Mouse (Mus musculus) intestine, postnatal 0 days (tissue): ENCODE data around the gene Rxfp2. TPM values are rescaled to one million over a fixed set of nuclear protein-coding genes. Genes with fewer than 3 reads are reported as not detected.

ENCODE experiments used
- ATAC-seq: fragments of 200-750 bp; cut with Nextera tagmentation; 2 replicates; pipeline ENCODE4 v1.8.0; 2017; ENCODE audit warnings: mild to moderate bottlenecking, moderate TSS enrichment, moderate library complexity
- H3K27ac ChIP-seq: fragments of 300-500 bp; sonication (generic); 2 replicates; pipeline ENCODE4 v1.5.1; 2014; ENCODE audit warnings: mild to moderate bottlenecking, low read depth, low read length, moderate library complexity
- H3K27me3 ChIP-seq: fragments of 300-500 bp; sonication (generic); replicated peaks from 2 replicates; pipeline ENCODE4 v1.6.1; 2014; ENCODE audit warnings: low read length, mixed read lengths; ENCODE audit not compliant: control insufficient read depth, insufficient read depth
- H3K36me3 ChIP-seq: fragments of 300-500 bp; sonication (generic); 2 replicates; pipeline ENCODE4 v1.6.1; 2014; ENCODE audit warnings: mild to moderate bottlenecking, moderate library complexity; ENCODE audit not compliant: control insufficient read depth, insufficient read depth
- H3K4me1 ChIP-seq: fragments of 300-500 bp; sonication (generic); replicated peaks from 2 replicates; pipeline ENCODE4 v1.6.1; 2014; ENCODE audit warnings: antibody characterized with exemption, low read length, mixed read lengths; ENCODE audit not compliant: control insufficient read depth, insufficient read depth
- H3K4me2 ChIP-seq: fragments of 300-500 bp; sonication (generic); replicated peaks from 2 replicates; pipeline ENCODE4 v1.6.1; 2014; ENCODE audit warnings: low read depth, mild to moderate bottlenecking, moderate library complexity
- H3K4me3 ChIP-seq: fragments of 300-500 bp; sonication (generic); 2 replicates; pipeline ENCODE4 v1.5.1; 2014; ENCODE audit warnings: low read depth, low read length
- H3K9ac ChIP-seq: fragments of 300-500 bp; sonication (generic); 2 replicates; pipeline ENCODE4 v1.6.1; 2014; ENCODE audit warnings: mild to moderate bottlenecking, low read depth, low read length
- H3K9me3 ChIP-seq: fragments of 300-500 bp; sonication (generic); 2 replicates; pipeline ENCODE4 v1.6.1; 2016; ENCODE audit warnings: mixed run types; ENCODE audit not compliant: control insufficient read depth
- CTCF ChIP-seq: sonication (generic); IDR thresholded peaks from 2 replicates; pipeline ENCODE4 v1.5.1; 2016; ENCODE audit warnings: low read depth, mild to moderate bottlenecking, control low read depth, antibody characterized with exemption, moderate library complexity
- WGBS: fragments of 180-500 bp; shearing (Covaris S2); extraction: QIAGEN DNeasy Blood & Tissue Kit; methylation state at CpG from one replicate; pipeline ENCODE4 v1.1.7; 2014; 5-methylcytosine and 5-hydroxymethylcytosine counted together
- polyA plus RNA-seq: library from polyadenylated mRNA; unstranded; fragments of >200 nt; fragmentation: Nextera tagmentation; extraction: Ambion mirVana; gene quantifications from 2 replicates; pipeline ENCODE4 v1.2.1, GENCODE M21; 2015

The Rxfp2 gene
- polyA plus RNA-seq, 1 experiment from 2014 or later = not detected

DNA sequence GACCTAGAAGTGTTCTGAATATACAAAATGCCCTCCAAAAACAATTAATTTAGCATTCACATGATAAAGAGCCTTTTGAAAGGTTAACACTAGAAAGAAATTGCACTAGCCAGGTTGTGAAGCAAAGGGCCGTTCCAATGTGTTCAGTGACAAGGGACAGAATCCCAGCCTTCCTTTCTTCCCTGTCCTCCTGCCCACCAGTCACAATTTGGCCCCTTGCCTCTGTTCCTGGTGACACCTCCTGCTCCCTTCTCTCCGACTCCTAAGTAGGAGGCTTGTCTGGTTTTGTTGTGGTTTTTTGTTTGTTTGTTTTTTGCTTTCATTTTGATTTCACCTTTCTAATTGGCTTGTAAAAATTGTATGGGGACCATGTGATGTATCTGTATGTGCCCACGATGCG is 3.3 kb downstream of the Rxfp2 start:
- Histone ChIP-seq H3K36me3 (no peaks in the 10 kb centered on the region), H3K27ac (no peak overlapping the region), H3K9me3 (no peaks in the 10 kb centered on the region), H3K4me1 (no peaks in the 10 kb centered on the region), H3K9ac (no peak overlapping the region), H3K4me2 (no peak overlapping the region), H3K4me3 (no peak overlapping the region), H3K27me3 (no peaks in the 10 kb centered on the region)
- ATAC-seq = no peak
- WGBS = 75% methylated on average over 4 of the region's 4 CpGs
- no peak for TF ChIP-seq CTCF

DNA sequence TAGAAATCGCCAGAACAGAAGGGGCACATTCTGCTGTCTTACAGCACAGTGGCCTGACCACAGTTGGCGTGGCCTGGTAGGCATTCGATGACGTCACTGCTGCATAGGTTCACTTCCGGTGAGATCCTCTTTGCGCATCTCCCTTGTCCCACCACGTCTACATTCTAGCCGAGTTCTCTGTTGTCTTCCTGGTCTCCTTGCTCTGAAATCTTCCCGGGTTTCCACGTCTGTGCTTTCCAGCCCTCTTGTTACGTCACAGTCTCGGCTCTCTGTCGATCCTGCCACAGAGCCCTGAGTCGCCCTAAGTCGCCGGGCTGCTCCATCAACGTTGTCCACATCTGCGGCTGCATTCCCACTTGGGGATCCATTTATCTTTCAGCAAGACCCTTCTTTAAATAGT is 4.1 kb downstream of the Rxfp2 start:
- Histone ChIP-seq H3K27ac (no peak overlapping the region), H3K4me3 (no peak overlapping the region), H3K9ac (no peak overlapping the region), H3K36me3 (no peaks in the 10 kb centered on the region), H3K9me3 (no peaks in the 10 kb centered on the region), H3K4me2 (no peak overlapping the region), H3K4me1 (no peaks in the 10 kb centered on the region), H3K27me3 (no peaks in the 10 kb centered on the region)
- no peak for TF ChIP-seq CTCF
- no peak for ATAC-seq
- WGBS = 83% methylated on average over 18 of the region's 18 CpGs

DNA sequence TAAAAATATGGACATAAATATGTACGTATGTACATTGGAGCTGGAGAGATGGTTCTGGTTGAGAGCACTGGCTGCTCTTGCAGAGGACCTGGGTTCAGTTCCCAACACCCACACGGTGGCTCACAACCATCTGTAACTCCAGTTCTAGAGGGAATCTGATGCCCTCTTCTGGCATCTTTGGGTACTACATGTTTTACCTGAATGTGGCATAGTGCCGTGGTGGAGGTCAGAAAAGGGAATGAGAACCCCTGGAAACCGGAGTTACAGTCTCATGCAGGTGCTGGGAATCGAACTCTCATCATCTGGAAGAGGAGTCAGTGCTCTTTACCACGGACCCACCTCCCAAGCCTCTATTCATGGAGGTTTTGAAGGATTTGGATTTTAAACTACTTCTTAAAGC is 5.0 kb downstream of the Rxfp2 start:
- no peaks in the 10 kb centered on the region for H3K9me3 ChIP-seq
- H3K27me3 ChIP-seq = no peaks in the 10 kb centered on the region
- no peak overlapping the region for H3K9ac ChIP-seq
- no peaks in the 10 kb centered on the region for H3K4me1 ChIP-seq
- no peak overlapping the region for H3K27ac ChIP-seq
- 88% methylated on average over 6 of the region's 6 CpGs for WGBS
- ATAC-seq = no peak
- no peak overlapping the region for H3K4me3 ChIP-seq
- H3K36me3 ChIP-seq = no peaks in the 10 kb centered on the region
- no peak overlapping the region for H3K4me2 ChIP-seq
- peak; percentile 42 for TF ChIP-seq CTCF

DNA sequence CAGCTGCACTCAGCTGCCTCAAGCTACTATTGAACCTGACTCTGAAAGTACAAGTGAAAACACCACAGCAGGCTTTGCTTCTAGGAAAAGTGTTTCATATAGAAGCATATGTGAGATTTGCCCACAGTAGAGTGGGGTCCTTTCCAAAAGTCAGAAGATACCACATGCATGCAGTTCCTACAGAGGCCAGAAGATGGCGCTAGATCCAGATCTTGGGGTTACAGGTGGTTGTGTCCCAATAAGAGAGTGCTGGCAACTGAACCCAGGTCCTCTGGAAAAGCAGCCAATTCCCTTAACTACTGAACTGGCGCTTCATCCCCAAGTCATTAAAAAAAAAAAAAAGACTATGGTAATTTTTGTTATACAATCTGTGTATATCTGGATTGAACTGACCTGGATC is 5.7 kb downstream of the Rxfp2 start:
- no peak overlapping the region for H3K4me3 ChIP-seq
- H3K9ac ChIP-seq = no peak overlapping the region
- ATAC-seq = no peak
- H3K27ac ChIP-seq = no peak overlapping the region
- no peak overlapping the region for H3K4me2 ChIP-seq
- no peaks in the 10 kb centered on the region for H3K27me3 ChIP-seq
- TF ChIP-seq CTCF = peak; percentile 53
- no peaks in the 10 kb centered on the region for H3K4me1 ChIP-seq
- no peaks in the 10 kb centered on the region for H3K9me3 ChIP-seq
- no peaks in the 10 kb centered on the region for H3K36me3 ChIP-seq
- 81% methylated on average over 2 of the region's 2 CpGs for WGBS

DNA sequence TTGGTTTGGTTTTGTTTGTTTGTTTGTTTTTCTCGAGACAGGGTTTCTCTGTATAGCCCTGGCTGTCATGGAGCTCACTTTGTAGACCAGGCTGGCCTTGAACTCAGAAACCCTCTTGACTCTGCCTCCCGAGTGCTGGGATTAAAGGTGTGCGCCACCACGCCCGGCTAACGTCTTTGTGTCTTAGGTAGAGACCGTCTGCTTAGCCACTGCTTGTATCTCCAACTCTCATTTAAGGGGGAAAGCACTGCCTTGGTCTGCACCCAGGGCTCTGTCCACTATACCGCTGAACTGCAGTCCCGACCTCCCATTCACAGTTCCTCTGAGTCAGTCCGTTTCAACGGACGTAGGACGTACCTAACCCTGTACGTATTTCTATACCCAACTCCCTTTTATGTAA is 6.4 kb downstream of the Rxfp2 start:
- Histone ChIP-seq H3K27ac (no peak overlapping the region), H3K9me3 (no peaks in the 10 kb centered on the region), H3K27me3 (no peaks in the 10 kb centered on the region), H3K4me1 (no peaks in the 10 kb centered on the region), H3K4me3 (no peak overlapping the region), H3K4me2 (no peak overlapping the region), H3K36me3 (no peaks in the 10 kb centered on the region), H3K9ac (no peak overlapping the region)
- WGBS = 94% methylated on average over 14 of the region's 14 CpGs
- no peak for TF ChIP-seq CTCF
- no peak for ATAC-seq

DNA sequence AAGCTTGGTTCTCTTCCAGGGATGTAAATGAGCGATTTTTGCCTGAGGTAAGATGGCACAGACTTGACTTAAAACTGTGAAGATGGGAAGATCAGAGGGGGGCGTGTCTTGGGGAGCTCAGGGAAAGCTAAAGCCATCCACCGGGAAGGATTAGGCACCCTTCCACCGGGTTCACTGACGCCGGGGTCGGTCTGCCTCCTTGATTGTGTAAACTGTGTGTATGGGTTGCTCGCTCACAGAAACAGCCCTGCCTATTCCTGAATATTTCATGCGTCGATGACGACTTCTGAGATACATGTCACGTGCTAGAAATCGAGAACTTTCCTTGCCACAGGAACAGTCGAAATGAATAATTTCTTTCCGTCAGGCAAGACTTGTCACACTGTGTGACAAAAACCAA is 6.9 kb downstream of the Rxfp2 start:
- Histone ChIP-seq H3K4me2 (no peak overlapping the region), H3K27me3 (no peaks in the 10 kb centered on the region), H3K9me3 (no peaks in the 10 kb centered on the region), H3K36me3 (no peaks in the 10 kb centered on the region), H3K9ac (no peak overlapping the region), H3K27ac (no peak overlapping the region), H3K4me3 (no peak overlapping the region), H3K4me1 (no peaks in the 10 kb centered on the region)
- TF ChIP-seq CTCF = no peak
- WGBS = 90% methylated on average over 15 of the region's 15 CpGs
- ATAC-seq = no peak

DNA sequence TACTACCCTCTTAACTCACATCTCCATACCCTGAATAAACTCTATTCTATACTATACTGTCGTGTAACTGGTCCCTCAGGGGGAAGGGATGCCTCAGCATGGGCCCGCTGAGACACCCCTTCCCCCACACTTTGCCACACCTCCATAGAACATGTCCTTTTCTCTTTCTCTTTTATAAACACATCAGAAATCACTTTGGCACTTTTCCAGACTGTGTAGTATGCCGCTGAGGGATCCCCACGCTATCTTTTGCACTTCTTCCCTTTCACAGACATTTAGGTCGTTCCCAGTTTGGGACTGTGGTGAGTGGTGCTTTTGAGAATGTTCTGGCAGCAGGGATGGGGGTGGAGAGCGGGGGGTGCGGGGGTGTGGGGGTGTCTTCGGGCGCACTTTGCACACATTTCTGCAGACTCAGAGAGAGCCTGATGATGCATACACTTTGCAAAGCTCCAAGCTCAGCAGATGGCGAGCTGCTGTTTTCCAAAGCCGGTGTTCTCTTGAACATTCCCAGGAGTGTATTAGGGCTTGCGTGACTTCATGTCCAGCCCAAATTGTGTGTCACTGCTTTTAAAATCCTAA is 8.1 kb downstream of the Rxfp2 start:
- no peak overlapping the region for H3K27ac ChIP-seq
- 71% methylated on average over 12 of the region's 12 CpGs for WGBS

More for the DNA sequence above, 8.1 kb downstream of the Rxfp2 start:
- TF ChIP-seq CTCF = no peak
- Histone ChIP-seq H3K9me3 (no peaks in the 10 kb centered on the region), H3K4me1 (0 out of 2 replicates have a peak, but pooled peaks cover 3% of the 10 kb centered on the region), H3K4me2 (peak overlapping the region; percentile 52; the same call in 1 of the 2 replicates), H3K27me3 (no peaks in the 10 kb centered on the region), H3K4me3 (no peak overlapping the region), H3K9ac (no peak overlapping the region), H3K36me3 (no peaks in the 10 kb centered on the region)
- ATAC-seq = no peak
